Mouse (Mus musculus) bone marrow macrophage, adult 2 months (primary cell): ENCODE results near the gene Rrbp1. TPM values are rescaled to one million over a fixed set of nuclear protein-coding genes. Genes with fewer than 3 reads are reported as not detected.
A peak's percentile ranks its signal among the peaks of the same experiment; 100 is the strongest.

Experiments used
- H3K27ac ChIP-seq: 2 replicates; pipeline ENCODE4 v1.5.1; 2012; ENCODE audit warnings: low read depth, low read length; ENCODE audit not compliant: insufficient read depth
- H3K4me1 ChIP-seq: 2 replicates; pipeline ENCODE4 v1.6.1; 2012; ENCODE audit warnings: low read length; ENCODE audit not compliant: control insufficient read depth, insufficient read depth
- H3K4me3 ChIP-seq: 2 replicates; pipeline ENCODE4 v1.5.1; 2012; ENCODE audit warnings: mild to moderate bottlenecking, low read length, moderate library complexity; ENCODE audit not compliant: insufficient read depth
- CTCF ChIP-seq: IDR thresholded peaks from 2 replicates; pipeline ENCODE4 v1.5.1; 2012; ENCODE audit warnings: low read depth, mild to moderate bottlenecking, low read length, moderate library complexity
- POLR2A ChIP-seq: IDR thresholded peaks from 2 replicates; pipeline ENCODE4 v1.6.1; 2012; ENCODE audit warnings: mild to moderate bottlenecking, low read depth, low read length, borderline replicate concordance
- polyA plus RNA-seq: library from polyadenylated mRNA; stranded (reverse); fragments of >200 nt; gene quantifications from 2 replicates; pipeline ENCODE4 v1.2.4, GENCODE M21; 2012; ENCODE audit not compliant: missing spikeins, insufficient read depth, insufficient read length

Rrbp1 gene
- polyA plus RNA-seq, 1 experiment, result 282 TPM

DNA sequence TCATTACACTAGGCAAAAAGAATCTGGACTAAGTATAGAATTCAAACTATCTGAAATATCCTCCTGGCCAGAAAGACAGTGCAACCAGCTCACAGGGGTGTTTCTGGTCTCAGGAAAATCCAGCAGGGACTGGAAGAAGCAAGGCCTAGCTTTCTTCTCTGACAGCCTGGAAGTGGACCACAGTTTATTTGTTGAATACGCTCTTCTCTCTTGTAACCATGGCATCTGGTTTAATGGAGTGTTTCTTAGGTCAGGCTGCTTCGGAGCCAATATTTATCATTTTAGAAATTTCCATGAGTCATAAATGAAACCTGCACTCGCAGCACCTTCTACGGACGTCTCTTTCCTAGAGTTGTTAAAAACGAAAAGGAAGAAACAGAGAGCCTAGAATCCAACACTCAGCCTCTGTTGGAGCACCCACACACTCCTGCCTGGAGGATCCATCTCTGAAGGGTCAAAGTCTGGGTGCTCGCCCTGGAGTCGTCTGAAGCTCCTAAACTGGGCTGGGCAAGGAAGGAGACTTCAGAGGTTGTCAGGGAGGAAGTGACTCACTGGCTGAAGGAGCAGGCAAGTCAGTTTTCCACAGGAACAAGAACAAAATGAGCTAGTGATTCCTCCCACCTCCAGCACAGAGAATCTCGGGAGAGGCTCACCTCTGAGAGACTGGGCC, 107.6 kb downstream of the Rrbp1 start:
- H3K4me3 ChIP-seq, result no peak overlapping the region
- peak overlapping the region; percentile 35 for H3K27ac ChIP-seq
- peaks cover 16% of the 10 kb centered on the region for H3K4me1 ChIP-seq
- TF ChIP-seq CTCF, result no peak
- TF ChIP-seq POLR2A, result no peak

DNA sequence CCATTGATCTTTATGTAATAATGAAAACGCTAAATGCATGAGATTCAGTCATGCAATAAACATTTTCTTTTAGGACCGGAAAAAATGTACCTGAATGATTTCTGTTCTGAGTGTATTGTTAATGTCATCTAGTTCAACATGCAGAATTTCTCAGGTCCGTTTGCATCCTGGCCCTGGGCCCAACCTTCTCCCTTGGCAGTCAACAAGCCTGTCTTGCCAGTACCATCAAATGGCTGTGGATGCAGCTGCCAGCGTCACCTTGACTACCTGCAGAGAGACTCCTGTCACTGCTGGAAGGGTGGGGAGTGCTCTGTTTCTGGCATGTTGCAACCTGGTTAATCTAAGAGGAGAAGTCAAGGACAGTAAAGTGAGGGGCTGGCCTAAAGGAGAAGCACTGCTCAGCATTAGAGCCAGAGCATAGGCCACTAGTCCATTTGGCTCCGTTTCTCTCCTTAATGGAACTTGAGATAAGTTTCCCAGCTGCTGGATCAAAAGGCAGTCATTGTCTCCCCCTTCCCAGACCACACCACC, 110.2 kb downstream of the Rrbp1 start:
- H3K4me3 ChIP-seq, result no peak overlapping the region
- peaks cover 16% of the 10 kb centered on the region for H3K4me1 ChIP-seq
- no peak overlapping the region for H3K27ac ChIP-seq
- TF ChIP-seq CTCF (no peak), POLR2A (no peak)

DNA sequence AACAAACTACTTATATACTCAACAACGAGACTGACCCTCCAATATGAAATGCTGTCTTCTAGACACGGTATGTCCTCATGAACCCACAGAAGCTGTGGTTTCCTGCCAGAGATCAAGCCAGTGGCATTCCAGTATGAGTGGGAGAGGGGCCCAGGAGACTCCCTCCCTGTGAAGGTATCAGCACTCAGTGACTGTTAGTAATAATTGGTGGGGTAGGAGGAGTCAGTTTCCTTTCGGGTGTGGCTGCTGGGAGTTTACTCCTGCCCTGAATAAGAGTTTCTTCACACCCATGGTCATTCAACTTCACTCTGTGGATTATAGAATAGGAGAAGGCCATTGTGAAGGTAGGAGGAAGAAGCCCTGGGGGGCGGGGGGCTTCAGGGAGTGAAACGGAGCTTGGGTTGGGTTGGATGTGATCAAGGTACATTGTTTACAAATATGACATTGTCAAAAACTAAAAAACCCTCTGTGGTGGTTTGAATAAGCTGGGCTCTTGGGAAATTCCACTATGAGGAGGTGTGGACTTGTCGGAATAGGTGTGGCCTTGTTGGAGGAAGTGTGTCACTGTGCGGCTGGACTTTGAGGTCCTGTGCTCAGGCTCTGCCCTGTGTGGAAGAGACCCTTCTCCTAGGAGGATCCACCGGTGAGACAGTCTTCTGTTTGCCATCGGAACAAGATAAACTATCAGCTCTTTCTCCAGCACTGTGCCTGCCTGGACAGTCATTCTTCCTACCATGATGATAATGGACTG, 111.4 kb downstream of the Rrbp1 start:
- no peak for TF ChIP-seq CTCF
- Histone ChIP-seq H3K4me1 (peaks cover 15% of the 10 kb centered on the region), H3K27ac (no peak overlapping the region), H3K4me3 (no peak overlapping the region)

Other genes starting within 250 kb of the Rrbp1 start
- not detected in 2 replicates for gene Bfsp1, start 148.1 kb downstream of the Rrbp1 start, polyA plus RNA-seq
- gene Dstn, start 95.9 kb downstream of the Rrbp1 start, polyA plus RNA-seq, result 177 and 179 TPM in 2 replicates
- gene Banf2, start 21.8 kb upstream of the Rrbp1 start, polyA plus RNA-seq, result not detected in 2 replicates